Mouse (Mus musculus) neural tube, embryonic 15.5 days (tissue): ENCODE measurements at regions not wholly inside any gene's neighbourhood (a gene's known extent, or its start where the extent isn't known, plus 50 kb on each side); places are given as distances from the start of the nearest gene placed in this dataset.

Experiments
- ATAC-seq: fragments of 200-750 bp; cut with Nextera tagmentation; 2 replicates; pipeline ENCODE4 v1.8.0; 2017; ENCODE audit warnings: mild to moderate bottlenecking, moderate TSS enrichment, moderate library complexity; ENCODE audit not compliant: low FRiP score
- H3K27ac ChIP-seq: fragments of 300-500 bp; sonication (generic); replicated peaks from 2 replicates; pipeline ENCODE4 v1.5.1; 2015; ENCODE audit warnings: mild to moderate bottlenecking, inconsistent platforms
- H3K27me3 ChIP-seq: fragments of 300-500 bp; sonication (generic); replicated peaks from 2 replicates; pipeline ENCODE4 v1.6.1; 2015; ENCODE audit warnings: inconsistent platforms
- H3K36me3 ChIP-seq: fragments of 300-500 bp; sonication (generic); 2 replicates; pipeline ENCODE4 v1.6.1; 2015; ENCODE audit warnings: inconsistent platforms
- H3K4me1 ChIP-seq: fragments of 300-500 bp; sonication (generic); 2 replicates; pipeline ENCODE4 v1.6.1; 2015; ENCODE audit warnings: inconsistent platforms
- H3K4me2 ChIP-seq: fragments of 300-500 bp; sonication (generic); 2 replicates; pipeline ENCODE4 v1.6.1; 2015; ENCODE audit warnings: inconsistent platforms, mild to moderate bottlenecking, moderate library complexity
- H3K4me3 ChIP-seq: fragments of 300-500 bp; sonication (generic); replicated peaks from 2 replicates; pipeline ENCODE4 v1.5.1; 2015; ENCODE audit warnings: mild to moderate bottlenecking, inconsistent platforms
- H3K9ac ChIP-seq: fragments of 300-500 bp; sonication (generic); replicated peaks from 2 replicates; pipeline ENCODE4 v1.6.1; 2015; ENCODE audit warnings: mild to moderate bottlenecking, inconsistent platforms
- H3K9me3 ChIP-seq: fragments of 300-500 bp; sonication (generic); replicated peaks from 2 replicates; pipeline ENCODE4 v1.6.1; 2016; ENCODE audit warnings: inconsistent platforms
- WGBS: fragments of 180-500 bp; shearing (Covaris S2); methylation state at CpG from one replicate; pipeline ENCODE4 v1.1.7; 2015; ENCODE audit warnings: mixed read lengths; 5-methylcytosine and 5-hydroxymethylcytosine counted together

DNA sequence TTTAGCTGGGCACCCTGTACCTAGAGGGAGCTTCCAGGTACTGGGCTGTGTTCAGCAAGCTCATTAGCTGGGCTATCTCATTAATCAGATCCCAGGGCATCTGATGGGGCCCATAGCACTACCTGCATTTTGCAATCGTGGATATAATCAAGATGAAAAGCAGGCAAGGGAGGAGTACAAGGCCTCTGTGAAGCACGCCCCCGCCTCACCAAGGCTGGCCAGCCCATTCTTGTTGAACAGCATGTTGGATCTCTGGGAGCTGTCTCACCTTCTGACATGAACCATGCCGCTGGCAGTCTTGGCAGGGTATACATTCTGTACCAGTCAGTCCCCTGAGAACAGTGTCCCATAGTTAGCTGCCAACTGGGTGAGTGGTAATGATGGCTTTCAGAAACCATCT lies 122.3 kb upstream of the Irx3 start:
- 88% methylated on average over 4 of the region's 4 CpGs for WGBS

DNA sequence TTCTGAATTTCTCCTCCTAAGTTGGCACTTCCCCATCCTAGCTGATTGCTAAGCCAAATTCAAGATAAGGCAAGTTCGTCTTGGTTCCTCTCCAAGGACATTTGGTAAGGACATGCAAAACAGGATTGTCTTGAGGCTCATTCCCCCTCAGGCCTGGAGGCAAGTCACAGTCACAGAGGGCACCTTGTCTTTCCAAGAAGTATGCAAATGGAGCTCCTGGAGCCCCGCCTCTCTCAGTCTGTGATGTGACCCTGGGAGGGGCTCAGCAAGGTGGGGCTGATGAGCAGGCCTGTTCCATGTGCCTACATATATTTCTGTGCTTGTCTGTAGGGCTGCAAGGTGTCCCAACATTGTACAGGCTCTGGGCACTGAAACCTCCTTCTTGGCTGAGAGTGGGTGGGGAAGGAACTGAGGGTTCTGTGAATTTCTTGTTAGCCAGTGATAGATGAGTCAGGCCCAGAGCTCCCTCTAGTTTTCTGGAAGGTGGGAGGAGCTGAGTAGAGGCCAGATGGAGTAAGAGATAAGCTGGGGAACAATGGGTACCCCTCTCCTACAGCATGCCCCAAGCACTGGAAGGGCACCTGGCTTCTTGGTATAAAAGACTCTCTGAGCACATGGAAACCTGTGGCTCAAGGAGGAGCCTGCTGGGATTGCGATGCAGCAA lies 120.5 kb upstream of the Irx3 start:
- Histone ChIP-seq H3K27ac (no peak overlapping the region), H3K9me3 (no peaks in the 10 kb centered on the region)

More for the DNA sequence above, 122.3 kb upstream of the Irx3 start:
- H3K9ac ChIP-seq, result no peak overlapping the region
- H3K27ac ChIP-seq, result no peak overlapping the region
- no peak for ATAC-seq
- H3K36me3 ChIP-seq, result no peaks in the 10 kb centered on the region
- no peaks in the 10 kb centered on the region for H3K9me3 ChIP-seq
- H3K4me2 ChIP-seq, result no peak overlapping the region
- no peak overlapping the region for H3K4me3 ChIP-seq
- H3K4me1 ChIP-seq, result no peaks in the 10 kb centered on the region
- H3K27me3 ChIP-seq, result peaks cover 7% of the 10 kb centered on the region; the same call in 1 of the 2 replicates

DNA sequence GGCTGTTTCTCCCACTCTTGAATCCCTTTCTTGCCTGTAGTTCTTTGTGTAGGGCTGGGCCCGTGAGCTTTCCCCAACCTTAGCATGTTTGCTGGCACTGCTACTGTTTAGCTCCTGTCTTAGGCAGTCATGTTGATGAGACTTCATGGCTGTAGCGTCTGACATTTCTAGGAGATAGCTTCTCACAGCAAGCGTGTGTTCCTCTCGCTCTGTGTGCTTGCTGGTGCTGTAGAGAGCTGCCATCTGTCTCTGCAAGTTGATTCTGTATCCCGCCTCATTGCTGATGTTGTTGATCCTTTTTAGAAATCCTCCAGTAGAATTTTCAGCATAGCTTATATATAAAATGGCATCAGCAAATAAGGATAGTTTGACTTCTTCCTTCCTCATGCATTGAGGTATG lies 116.0 kb upstream of the Irx3 start:
- WGBS, result 89% methylated on average over 5 of the region's 5 CpGs
- H3K9ac ChIP-seq, result no peak overlapping the region
- no peaks in the 10 kb centered on the region for H3K36me3 ChIP-seq
- no peaks in the 10 kb centered on the region for H3K4me1 ChIP-seq
- no peak for ATAC-seq
- H3K27ac ChIP-seq, result no peak overlapping the region
- H3K27me3 ChIP-seq, result no peaks in the 10 kb centered on the region; the same call in 1 of the 2 replicates
- no peaks in the 10 kb centered on the region for H3K9me3 ChIP-seq
- no peak overlapping the region for H3K4me2 ChIP-seq
- no peak overlapping the region for H3K4me3 ChIP-seq

More for the DNA sequence above, 120.5 kb upstream of the Irx3 start:
- Histone ChIP-seq H3K27me3 (no peaks in the 10 kb centered on the region), H3K4me2 (no peak overlapping the region), H3K4me3 (no peak overlapping the region), H3K4me1 (no peaks in the 10 kb centered on the region), H3K36me3 (no peaks in the 10 kb centered on the region), H3K9ac (no peak overlapping the region)
- ATAC-seq, result no peak
- WGBS, result 85% methylated on average over 3 of the region's 3 CpGs

DNA sequence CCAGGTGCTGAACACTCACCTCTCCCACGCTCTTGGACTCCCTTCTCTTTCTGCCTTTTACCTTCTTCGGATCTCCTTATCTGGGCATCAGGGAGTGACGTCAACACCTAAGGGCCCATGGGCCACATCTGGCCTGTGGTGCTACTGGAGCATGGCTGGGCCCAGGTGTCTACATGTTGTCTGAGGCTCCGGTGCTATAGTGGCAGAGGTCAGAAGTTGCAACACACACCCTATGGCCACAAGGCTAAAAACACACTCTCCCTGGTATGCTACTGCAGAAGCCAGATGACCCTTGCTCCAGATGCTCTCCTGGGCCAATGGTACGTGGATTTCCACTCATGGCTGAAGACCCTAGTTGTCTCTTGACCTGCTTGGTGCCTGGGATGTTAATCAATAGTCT lies 112.1 kb upstream of the Irx3 start:
- no peak for ATAC-seq
- WGBS, result 95% methylated on average over 5 of the region's 5 CpGs
- no peak overlapping the region for H3K4me2 ChIP-seq

DNA sequence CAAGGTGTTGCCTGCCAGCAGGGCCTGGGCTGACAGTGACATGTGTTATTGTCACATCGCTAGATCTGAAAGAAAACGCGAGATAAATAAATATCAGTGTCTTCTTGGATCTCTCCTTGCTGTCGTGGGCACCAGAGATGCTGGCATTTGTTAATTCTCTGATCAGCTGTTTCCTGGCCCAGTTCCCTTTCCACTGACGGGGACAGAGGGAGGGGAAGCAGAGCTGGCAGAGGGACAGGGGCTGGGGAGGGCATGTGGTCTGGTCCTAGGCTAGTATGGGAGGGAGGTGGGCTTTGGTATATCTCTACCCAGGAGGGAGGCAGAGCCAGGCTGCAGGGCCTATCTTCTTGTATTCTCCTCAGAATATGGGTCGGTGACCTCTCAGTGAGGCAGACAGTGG lies 111.3 kb upstream of the Irx3 start:
- H3K4me2 ChIP-seq, result no peak overlapping the region
- ATAC-seq, result no peak
- H3K36me3 ChIP-seq, result no peaks in the 10 kb centered on the region
- H3K9me3 ChIP-seq, result no peaks in the 10 kb centered on the region
- H3K4me3 ChIP-seq, result no peak overlapping the region
- H3K9ac ChIP-seq, result no peak overlapping the region
- WGBS, result 72% methylated on average over 6 of the region's 6 CpGs
- H3K27ac ChIP-seq, result no peak overlapping the region
- peaks cover 10% of the 10 kb centered on the region for H3K27me3 ChIP-seq
- peaks cover 8% of the 10 kb centered on the region; the same call in 1 of the 2 replicates for H3K4me1 ChIP-seq

More for the DNA sequence above, 112.1 kb upstream of the Irx3 start:
- Histone ChIP-seq H3K9ac (no peak overlapping the region), H3K9me3 (no peaks in the 10 kb centered on the region), H3K27ac (no peak overlapping the region), H3K36me3 (no peaks in the 10 kb centered on the region), H3K4me3 (no peak overlapping the region), H3K4me1 (peaks cover 8% of the 10 kb centered on the region; the same call in 1 of the 2 replicates), H3K27me3 (peaks cover 3% of the 10 kb centered on the region)

DNA sequence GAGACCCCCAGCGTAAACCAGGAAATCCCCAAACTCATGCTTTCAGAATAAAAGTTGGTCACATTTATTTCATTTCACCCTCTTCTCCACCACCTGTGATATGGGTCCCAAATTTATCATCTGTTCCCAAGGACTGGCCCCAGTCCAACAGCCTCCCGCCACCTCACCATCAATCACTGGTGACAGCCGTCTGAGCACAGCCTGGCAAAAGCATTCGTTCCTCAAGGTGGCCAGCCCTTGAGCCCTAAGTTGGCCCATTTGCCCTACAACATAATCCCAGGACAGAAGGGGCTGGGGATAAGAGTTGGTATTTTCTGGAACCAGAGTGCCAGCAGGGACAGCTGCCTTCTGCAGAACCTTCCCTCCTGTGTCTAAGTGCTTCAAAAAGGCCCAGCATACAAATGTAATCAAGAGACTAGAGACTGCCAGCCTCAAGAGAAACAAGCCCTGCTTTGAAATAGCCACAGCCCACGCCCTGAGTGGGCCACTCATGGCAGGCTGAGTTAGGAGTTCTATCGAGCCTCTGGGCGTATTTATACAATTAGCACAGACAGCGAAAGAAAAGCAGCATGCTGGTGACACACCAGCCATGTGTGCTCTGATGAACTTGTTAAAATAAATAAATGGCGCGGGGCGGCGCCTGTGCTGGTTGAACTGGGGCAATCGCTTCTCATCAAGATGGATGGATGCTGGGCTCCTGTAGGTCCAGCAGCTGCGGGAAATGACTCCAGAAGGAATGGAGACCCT lies 107.9 kb upstream of the Irx3 start:
- Histone ChIP-seq H3K4me3 (no peak overlapping the region), H3K4me1 (peaks cover 8% of the 10 kb centered on the region; the same call in 1 of the 2 replicates), H3K27ac (no peak overlapping the region), H3K36me3 (no peaks in the 10 kb centered on the region), H3K27me3 (peaks cover 14% of the 10 kb centered on the region; the same call in 1 of the 2 replicates), H3K9me3 (no peaks in the 10 kb centered on the region), H3K9ac (no peak overlapping the region), H3K4me2 (no peak overlapping the region)
- no peak for ATAC-seq
- 39% methylated on average over 14 of the region's 14 CpGs for WGBS

DNA sequence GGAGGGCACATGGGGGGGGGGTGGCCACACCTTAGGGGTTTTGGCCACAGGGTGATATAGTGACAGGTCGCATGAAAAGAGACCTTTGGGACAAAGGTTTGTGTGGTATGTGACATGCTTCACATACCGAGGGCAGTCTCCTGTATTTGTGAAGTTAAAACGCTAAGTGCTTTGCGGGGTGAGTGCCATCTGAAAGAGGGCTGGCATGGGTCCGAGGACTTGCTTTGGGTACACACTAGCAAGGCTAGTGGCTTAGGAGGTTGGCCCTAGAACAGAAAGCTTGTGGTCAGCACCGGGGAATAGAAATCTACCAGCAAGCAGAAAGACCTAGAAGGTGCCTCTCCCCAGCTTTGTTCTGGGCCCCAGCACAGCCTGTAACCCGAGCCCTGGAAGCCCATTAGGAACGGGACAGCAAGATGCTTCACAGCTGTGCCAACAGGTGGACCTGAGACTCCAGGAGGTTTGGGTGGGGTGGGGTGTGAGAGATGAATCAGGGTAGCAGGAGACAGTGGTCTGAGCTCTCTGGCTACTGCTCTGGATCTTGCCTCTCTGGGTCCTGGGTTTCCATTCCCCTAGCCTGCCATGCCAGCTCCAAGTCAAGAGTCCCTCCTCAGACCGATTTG lies 107.0 kb upstream of the Irx3 start:
- 75% methylated on average over 9 of the region's 9 CpGs for WGBS
- Histone ChIP-seq H3K9me3 (no peaks in the 10 kb centered on the region), H3K27me3 (peaks cover 20% of the 10 kb centered on the region; the same call in 1 of the 2 replicates), H3K4me3 (no peak overlapping the region), H3K9ac (no peak overlapping the region), H3K27ac (no peak overlapping the region), H3K36me3 (no peaks in the 10 kb centered on the region), H3K4me1 (peaks cover 8% of the 10 kb centered on the region; the same call in 1 of the 2 replicates), H3K4me2 (no peak overlapping the region)
- no peak for ATAC-seq

DNA sequence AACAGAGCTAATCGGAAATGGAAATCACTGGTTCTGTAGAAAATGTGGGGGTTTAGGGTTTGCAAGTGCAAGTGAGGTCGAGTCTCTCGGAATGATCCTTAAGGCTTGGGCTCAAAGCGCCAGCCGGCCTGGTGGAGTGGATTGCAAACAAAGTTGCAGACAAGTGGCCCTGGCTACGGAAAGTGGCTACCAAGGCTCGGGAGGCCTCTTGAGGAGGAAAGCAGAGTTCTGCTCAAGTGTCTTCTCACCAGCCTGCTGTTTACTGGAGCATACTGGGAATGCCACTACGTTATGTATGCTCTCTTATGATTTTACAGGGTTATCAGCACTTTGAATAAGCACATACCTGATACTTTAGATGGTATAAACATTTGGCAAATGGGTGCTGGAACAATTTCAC lies 105.3 kb upstream of the Irx3 start:
- H3K27me3 ChIP-seq, result peaks cover 20% of the 10 kb centered on the region; the same call in 1 of the 2 replicates
- H3K9me3 ChIP-seq, result no peaks in the 10 kb centered on the region
- H3K9ac ChIP-seq, result no peak overlapping the region
- no peak for ATAC-seq
- no peak overlapping the region for H3K4me3 ChIP-seq
- no peaks in the 10 kb centered on the region for H3K36me3 ChIP-seq
- peaks cover 8% of the 10 kb centered on the region; the same call in 1 of the 2 replicates for H3K4me1 ChIP-seq
- H3K27ac ChIP-seq, result no peak overlapping the region
- 93% methylated on average over 8 of the region's 8 CpGs for WGBS
- H3K4me2 ChIP-seq, result no peak overlapping the region

DNA sequence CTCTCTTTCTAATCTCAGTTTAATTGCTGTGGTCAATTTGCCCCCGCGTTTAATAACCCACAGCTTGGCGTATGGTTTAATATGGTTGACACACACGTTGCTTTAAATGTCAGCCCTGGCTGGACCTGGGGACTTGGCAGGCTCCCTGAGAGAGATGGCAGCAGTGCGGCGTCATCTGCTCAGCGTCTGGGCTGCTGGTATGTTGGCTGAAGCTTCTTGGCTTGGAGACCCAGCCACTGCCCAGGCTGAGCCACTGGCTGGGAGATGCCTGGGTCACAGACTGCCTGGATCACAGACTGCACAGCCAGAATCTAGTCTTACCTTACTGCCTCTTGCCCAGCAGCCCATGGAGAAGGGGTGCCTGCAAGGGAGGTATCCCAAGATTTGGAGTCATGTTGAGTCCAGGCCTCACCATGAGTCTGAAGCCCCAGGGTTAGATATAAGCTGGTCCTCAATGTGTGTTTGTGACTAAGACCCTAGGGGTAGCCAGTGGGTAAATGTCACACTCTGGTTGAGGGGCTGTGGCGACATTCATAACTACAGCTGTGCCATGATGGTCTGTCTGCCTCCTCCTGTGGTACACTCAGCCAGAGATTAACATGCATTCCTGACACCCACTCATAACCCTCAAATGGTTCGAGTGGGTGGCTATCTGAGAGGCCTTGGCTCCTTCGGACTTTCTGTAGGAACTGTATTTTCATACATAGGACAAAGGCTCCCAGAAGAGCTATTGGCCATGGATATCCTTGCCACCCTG lies 99.8 kb upstream of the Irx3 start:
- Histone ChIP-seq H3K9me3 (no peaks in the 10 kb centered on the region), H3K4me1 (no peaks in the 10 kb centered on the region), H3K27me3 (0 out of 2 replicates have a peak, but pooled peaks cover 8% of the 10 kb centered on the region), H3K4me2 (no peak overlapping the region), H3K9ac (no peak overlapping the region), H3K36me3 (no peaks in the 10 kb centered on the region), H3K4me3 (no peak overlapping the region), H3K27ac (no peak overlapping the region)
- WGBS, result 79% methylated on average over 10 of the region's 10 CpGs
- ATAC-seq, result no peak

DNA sequence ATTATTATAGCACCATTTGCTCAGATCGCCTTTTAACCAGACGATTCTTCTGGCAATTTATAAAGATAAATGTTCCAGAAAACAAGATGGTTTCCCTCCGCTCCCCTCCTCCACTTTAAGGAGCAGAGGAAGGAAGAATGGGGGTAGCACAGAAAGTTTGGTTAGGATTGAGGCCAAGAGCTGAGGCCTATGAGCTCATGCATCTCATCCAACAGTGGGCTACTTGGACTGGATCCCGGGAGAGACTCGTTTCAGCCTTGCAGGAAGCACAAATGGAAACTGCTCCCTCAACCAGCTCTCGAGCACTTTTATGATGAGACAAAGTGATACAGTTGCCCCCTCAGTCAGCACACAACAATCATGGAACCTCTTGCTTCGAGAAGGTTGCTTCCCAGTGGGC lies 97.9 kb upstream of the Irx3 start:
- no peak for ATAC-seq
- H3K4me1 ChIP-seq, result no peaks in the 10 kb centered on the region
- 0 out of 2 replicates have a peak, but pooled peaks cover 8% of the 10 kb centered on the region for H3K27me3 ChIP-seq
- H3K9me3 ChIP-seq, result no peaks in the 10 kb centered on the region
- H3K4me3 ChIP-seq, result no peak overlapping the region
- H3K27ac ChIP-seq, result no peak overlapping the region
- H3K36me3 ChIP-seq, result no peaks in the 10 kb centered on the region
- WGBS, result 76% methylated on average over 7 of the region's 7 CpGs
- no peak overlapping the region for H3K9ac ChIP-seq
- no peak overlapping the region for H3K4me2 ChIP-seq

DNA sequence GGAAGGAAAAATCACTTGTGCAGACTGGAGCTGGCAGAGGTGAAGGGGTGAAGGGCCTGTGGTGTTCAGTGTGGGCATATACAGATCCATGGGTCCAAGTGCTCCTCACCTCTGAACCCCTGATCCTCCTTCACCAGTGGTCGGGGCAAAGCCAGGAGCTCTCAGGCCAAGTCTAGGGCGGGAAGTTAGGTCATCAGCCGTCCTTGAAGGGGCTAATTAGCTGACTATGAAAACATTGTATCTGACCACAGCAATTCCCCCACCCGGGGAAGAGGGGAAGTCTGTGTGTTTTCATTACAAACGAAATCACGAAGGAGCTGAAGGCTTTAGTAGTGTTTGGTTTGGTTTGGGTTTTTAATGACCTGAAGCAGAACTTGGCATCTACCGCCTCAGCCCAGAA lies 95.5 kb upstream of the Irx3 start:
- H3K4me1 ChIP-seq, result no peaks in the 10 kb centered on the region
- H3K4me2 ChIP-seq, result no peak overlapping the region
- H3K4me3 ChIP-seq, result no peak overlapping the region
- H3K27ac ChIP-seq, result no peak overlapping the region
- no peak overlapping the region for H3K9ac ChIP-seq
- 0 out of 2 replicates have a peak, but pooled peaks cover 8% of the 10 kb centered on the region for H3K27me3 ChIP-seq
- H3K9me3 ChIP-seq, result no peaks in the 10 kb centered on the region
- WGBS, result 77% methylated on average over 7 of the region's 7 CpGs
- ATAC-seq, result no peak
- no peaks in the 10 kb centered on the region for H3K36me3 ChIP-seq
